Comparison of ENCODE assay signal across 8 mouse cellular contexts in the genomic region with DNA sequence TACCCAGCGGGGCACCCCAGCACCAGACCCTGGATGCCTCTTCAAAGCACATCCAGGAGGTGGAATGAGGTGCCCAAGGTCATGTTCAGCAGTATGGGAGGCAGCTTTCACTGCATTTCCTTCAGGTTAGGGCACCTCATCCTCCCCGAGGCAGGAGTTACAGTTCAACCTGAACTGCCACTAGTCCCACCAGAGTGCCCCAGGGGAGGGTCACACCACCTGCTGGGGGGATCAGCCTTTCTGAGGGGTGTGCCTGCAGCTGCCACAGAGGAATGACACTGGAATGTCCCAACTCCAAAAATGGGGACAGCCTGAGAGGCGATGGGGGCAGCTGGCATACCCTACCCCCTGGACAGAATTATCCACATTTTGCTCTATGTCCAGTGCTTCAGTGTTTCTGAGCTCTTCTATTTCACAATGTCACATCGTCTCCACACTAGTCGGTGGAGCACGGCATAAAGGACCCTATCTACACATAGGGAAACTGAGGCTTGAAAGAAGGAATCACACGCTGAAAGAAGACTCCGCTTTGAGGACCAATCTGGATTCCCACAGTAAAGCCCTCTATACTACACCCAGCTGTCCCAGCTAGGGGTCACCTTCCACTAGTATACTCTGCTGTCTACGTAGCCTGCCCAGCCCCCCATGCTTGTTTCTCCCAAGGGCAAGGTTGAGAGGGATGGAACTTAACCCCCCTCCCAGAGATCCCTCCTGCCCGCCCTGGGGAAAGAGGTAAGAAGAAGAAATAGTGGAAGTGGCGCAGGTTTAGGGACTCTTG. TPM values are rescaled to one million over a fixed set of nuclear protein-coding genes. Genes with fewer than 3 reads are reported as not detected.
DNase-seq lines count a peak whose midpoint lies in the region; ATAC-seq and TF ChIP-seq lines count a peak whose summit lies in the region.

No protein-coding gene starts in this region.

- H3K4me2 ChIP-seq in hindbrain, embryonic 14.5 days (replicated peaks), result peak overlapping the region; percentile 94
- H3K4me2 ChIP-seq in midbrain, postnatal 0 days (ENCODE audit: low read depth, low read length, poor library complexity, severe bottlenecking), result peak overlapping the region; percentile 69

- peak overlapping the region; percentile 67 for H3K4me3 ChIP-seq in hindbrain, embryonic 14.5 days (replicated peaks; ENCODE audit: low read length)
- peak overlapping the region; percentile 65 for H3K4me3 ChIP-seq in midbrain, postnatal 0 days (ENCODE audit: low read depth, low read length)

- peak overlapping the region; percentile 21 for H3K27ac ChIP-seq in hindbrain, embryonic 14.5 days
- peak overlapping the region; percentile 38; the same call in 1 of the 2 replicates for H3K27ac ChIP-seq in midbrain, postnatal 0 days (ENCODE audit: low read depth, low read length)

- ATAC-seq in hindbrain, embryonic 14.5 days (ENCODE audit: low FRiP score), result peak; percentile 6; the same call in 1 of the 2 replicates
- no peak for ATAC-seq in midbrain, postnatal 0 days (ENCODE audit: low FRiP score)

- WGBS in hindbrain, embryonic 14.5 days, result 25% methylated on average over 11 of the region's 11 CpGs
- 25% methylated on average over 11 of the region's 11 CpGs for WGBS in midbrain, postnatal 0 days

- H3K36me3 ChIP-seq in hindbrain, embryonic 14.5 days (replicated peaks; ENCODE audit: control insufficient read depth, insufficient read depth), result no peaks in the 10 kb centered on the region
- peaks cover 8% of the 10 kb centered on the region; the same call in 1 of the 2 replicates for H3K36me3 ChIP-seq in midbrain, postnatal 0 days (ENCODE audit: insufficient read depth, low read length)

- no peak for TF ChIP-seq CTCF in midbrain, postnatal 0 days (IDR thresholded peaks at IDR 0.05)

- peak overlapping the region; percentile 77 for H3K9ac ChIP-seq in hindbrain, embryonic 14.5 days
- H3K9ac ChIP-seq in midbrain, postnatal 0 days (replicated peaks; ENCODE audit: low read length, poor library complexity, severe bottlenecking), result peak overlapping the region; percentile 61

- peaks cover 18% of the 10 kb centered on the region; the same call in 1 of the 2 replicates for H3K27me3 ChIP-seq in hindbrain, embryonic 14.5 days (ENCODE audit: control insufficient read depth, insufficient read depth, low read length)
- H3K27me3 ChIP-seq in midbrain, postnatal 0 days (ENCODE audit: insufficient read depth, low read length), result no peaks in the 10 kb centered on the region; the same call in 1 of the 2 replicates

- H3K4me1 ChIP-seq in hindbrain, embryonic 14.5 days (replicated peaks; ENCODE audit: control insufficient read depth, insufficient read depth, low read length), result peaks cover 23% of the 10 kb centered on the region
- peaks cover 6% of the 10 kb centered on the region; the same call in 1 of the 2 replicates for H3K4me1 ChIP-seq in midbrain, postnatal 0 days (ENCODE audit: insufficient read depth, low read length)

- peak; percentile 31 to 37 for DNase-seq in kidney, postnatal 4 days
- no peak for DNase-seq in kidney, adult 9 months
- DNase-seq in embryo, embryonic 9.5 days (ENCODE audit: extremely low spot score), result peak; percentile 14
- no peak for DNase-seq in hindbrain, embryonic 14.5 days (ENCODE audit: low spot score)
- no peak for DNase-seq in midbrain, postnatal 0 days (ENCODE audit: low spot score)
- no peak for DNase-seq in ovary, adult 18-20 months (ENCODE audit: low spot score)
- no peak for DNase-seq in urinary bladder, postnatal 25 days (ENCODE audit: low spot score)
- DNase-seq in natural killer cell, adult 2 months (ENCODE audit: low spot score in 2 of 2), result no peak

- H3K9me3 ChIP-seq in hindbrain, embryonic 14.5 days (ENCODE audit: control insufficient read depth, low read length), result no peaks in the 10 kb centered on the region
- no peaks in the 10 kb centered on the region for H3K9me3 ChIP-seq in midbrain, postnatal 0 days (ENCODE audit: low read length)

RNA-seq across cellular contexts. Expression of gene N4bp3, which starts 1.3 kb away (rescaled TPM):
- polyA plus RNA-seq in hindbrain, embryonic 14.5 days (2014; fragmentation: Nextera tagmentation; extraction: Ambion mirVana), result 19.9 and 22.4 TPM in 2 replicates
- 36.7 and 41.2 TPM in 2 replicates for total RNA-seq in midbrain, postnatal 0 days (2014; rRNA removed)
- 24.7 and 26.8 TPM in 2 replicates for polyA plus RNA-seq in midbrain, postnatal 0 days (2015; fragmentation: Nextera tagmentation; extraction: Ambion mirVana)

RNA-seq across cellular contexts. Expression of gene D930048N14Rik, which starts 1.5 kb away (rescaled TPM):
- 1.1 and 1.2 TPM in 2 replicates for polyA plus RNA-seq in hindbrain, embryonic 14.5 days (2014; fragmentation: Nextera tagmentation; extraction: Ambion mirVana)
- total RNA-seq in midbrain, postnatal 0 days (2014; rRNA removed), result 1.0 and 1.4 TPM in 2 replicates
- 1.2 and 1.3 TPM in 2 replicates for polyA plus RNA-seq in midbrain, postnatal 0 days (2015; fragmentation: Nextera tagmentation; extraction: Ambion mirVana)

RNA-seq across cellular contexts. Expression of gene Rmnd5b, which starts 13.6 kb away (rescaled TPM):
- 77.7 and 78.4 TPM in 2 replicates for polyA plus RNA-seq in hindbrain, embryonic 14.5 days (2014; fragmentation: Nextera tagmentation; extraction: Ambion mirVana)
- total RNA-seq in midbrain, postnatal 0 days (2014; rRNA removed), result 70.1 and 93.9 TPM in 2 replicates
- 66.0 and 72.7 TPM in 2 replicates for polyA plus RNA-seq in midbrain, postnatal 0 days (2015; fragmentation: Nextera tagmentation; extraction: Ambion mirVana)

RNA-seq across cellular contexts. Expression of gene Nhp2, which starts 29.8 kb away (rescaled TPM):
- polyA plus RNA-seq in hindbrain, embryonic 14.5 days (2014; fragmentation: Nextera tagmentation; extraction: Ambion mirVana), result 103 and 118 TPM in 2 replicates
- 36.6 and 60.3 TPM in 2 replicates for total RNA-seq in midbrain, postnatal 0 days (2014; rRNA removed)
- 88.4 and 96.1 TPM in 2 replicates for polyA plus RNA-seq in midbrain, postnatal 0 days (2015; fragmentation: Nextera tagmentation; extraction: Ambion mirVana)

RNA-seq across cellular contexts. Expression of gene 0610009B22Rik, which starts 39.4 kb away (rescaled TPM):
- polyA plus RNA-seq in hindbrain, embryonic 14.5 days (2014; fragmentation: Nextera tagmentation; extraction: Ambion mirVana), result 97.7 and 107 TPM in 2 replicates
- total RNA-seq in midbrain, postnatal 0 days (2014; rRNA removed), result 22.7 and 31.8 TPM in 2 replicates
- 81.9 and 83.4 TPM in 2 replicates for polyA plus RNA-seq in midbrain, postnatal 0 days (2015; fragmentation: Nextera tagmentation; extraction: Ambion mirVana)

Comparison
In these comparisons a context has a peak if more than half of its experiments do, and no peak if none do; other contexts are left out.
1. DNase-seq: peak in kidney, postnatal 4 days (2 of 2) and embryo, embryonic 9.5 days (single experiment); none in kidney, adult 9 months (single experiment), hindbrain, embryonic 14.5 days (single experiment), midbrain, postnatal 0 days (single experiment), ovary, adult 18-20 months (single experiment), urinary bladder, postnatal 25 days (single experiment) and natural killer cell, adult 2 months (0 of 2).